Mouse (Mus musculus): ENCODE data around the gene 4930435E12Rik. TPM values are rescaled to one million over a fixed set of nuclear protein-coding genes. Genes with fewer than 3 reads are reported as not detected.

Gene 4930435E12Rik
- polyA plus RNA-seq, 1 experiment from 2014 or later, result not detected

- no peak overlapping the region for H3K4me3 ChIP-seq (replicated peaks; ENCODE audit: low read depth, low read length)
- no peak overlapping the region for H3K27ac ChIP-seq (replicated peaks; ENCODE audit: low read depth, low read length)
- no peaks in the 10 kb centered on the region for H3K4me1 ChIP-seq (ENCODE audit: control insufficient read depth, insufficient read depth, low read length)
- peaks cover 36% of the 10 kb centered on the region for H3K36me3 ChIP-seq (ENCODE audit: control insufficient read depth, insufficient read depth, low read length)
- ATAC-seq (ENCODE audit: low FRiP score, low TSS enrichment) (no peak), DNase-seq (no peak)
- H3K9ac ChIP-seq (replicated peaks; ENCODE audit: low read length), result no peak overlapping the region
- WGBS, result 85% methylated on average over 8 of the region's 8 CpGs
- H3K27me3 ChIP-seq (ENCODE audit: control insufficient read depth, insufficient read depth, low read length), result no peaks in the 10 kb centered on the region
- no peak overlapping the region for H3K4me2 ChIP-seq (ENCODE audit: low read length)
- H3K9me3 ChIP-seq (ENCODE audit: control insufficient read depth, low read length), result no peaks in the 10 kb centered on the region
These were observed 66.1 kb downstream of the 4930435E12Rik start for GRCm38 (mm10) chr16:38762401-38762800.

Other genes with a start within 250 kb of the 4930435E12Rik start
- 2.0 and 6.3 TPM in 2 replicates for gene Arhgap31, start 115.5 kb downstream of the 4930435E12Rik start, polyA plus RNA-seq (2014; fragmentation: Nextera tagmentation; extraction: Ambion mirVana)
- 29.6 and 31.9 TPM in 2 replicates for gene B4galt4, start 86.5 kb downstream of the 4930435E12Rik start, polyA plus RNA-seq (2014; fragmentation: Nextera tagmentation; extraction: Ambion mirVana)
- 0.36 TPM in 1 of 2 replicates, not detected in the other for gene Upk1b, start 28.4 kb downstream of the 4930435E12Rik start, polyA plus RNA-seq (2014; fragmentation: Nextera tagmentation; extraction: Ambion mirVana)
- gene Igsf11, start 63.9 kb upstream of the 4930435E12Rik start, polyA plus RNA-seq (2014; fragmentation: Nextera tagmentation; extraction: Ambion mirVana), result 2.5 and 2.9 TPM in 2 replicates

Measured in midbrain, embryonic 14.5 days (tissue).